Mouse (Mus musculus) megakaryocyte, embryonic 14.5 days (primary cell): ENCODE measurements around the gene As3mt.

Experiments used
- FLI1 ChIP-seq: IDR thresholded peaks from 2 replicates; pipeline ENCODE4 v1.6.1; 2012; ENCODE audit warnings: low read length, inconsistent platforms, mixed read lengths
- GATA1 ChIP-seq: IDR thresholded peaks from 3 replicates; pipeline ENCODE4 v1.6.1; 2012; ENCODE audit warnings: mixed read lengths, low read length, inconsistent platforms, borderline replicate concordance

DNA sequence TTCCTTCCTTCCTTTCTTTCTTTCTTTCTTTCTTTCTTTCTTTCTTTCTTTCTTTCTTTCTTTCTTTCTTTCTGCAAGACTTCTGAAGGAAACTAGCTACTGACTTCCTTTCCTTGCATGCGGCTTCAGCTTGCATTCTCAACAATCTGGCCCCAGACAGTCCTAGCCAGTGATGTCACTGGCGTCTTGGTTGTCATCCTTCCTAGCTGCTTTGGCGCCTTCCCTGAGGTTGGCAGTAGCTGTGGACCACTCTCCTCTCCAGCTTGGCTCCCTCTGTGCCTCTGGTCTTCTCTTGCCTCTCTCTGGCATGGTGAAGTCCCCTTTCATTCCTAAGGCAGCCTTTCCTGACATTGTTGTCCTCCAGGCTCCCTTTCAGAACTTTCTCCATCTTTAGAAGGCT is 69.6 kb downstream of the As3mt start:
- TF ChIP-seq GATA1: no peak
- TF ChIP-seq FLI1: no peak
